Mouse (Mus musculus) bone marrow macrophage, adult 2 months (primary cell): ENCODE results near the gene Col4a6. TPM values are rescaled to one million over a fixed set of nuclear protein-coding genes. Genes with fewer than 3 reads are reported as not detected.

ENCODE experiments used
- H3K27ac ChIP-seq: 2 replicates; pipeline ENCODE4 v1.5.1; 2012; ENCODE audit warnings: low read depth, low read length; ENCODE audit not compliant: insufficient read depth
- H3K4me1 ChIP-seq: 2 replicates; pipeline ENCODE4 v1.6.1; 2012; ENCODE audit warnings: low read length; ENCODE audit not compliant: control insufficient read depth, insufficient read depth
- H3K4me3 ChIP-seq: 2 replicates; pipeline ENCODE4 v1.5.1; 2012; ENCODE audit warnings: mild to moderate bottlenecking, low read length, moderate library complexity; ENCODE audit not compliant: insufficient read depth
- CTCF ChIP-seq: IDR thresholded peaks from 2 replicates; pipeline ENCODE4 v1.5.1; 2012; ENCODE audit warnings: low read depth, mild to moderate bottlenecking, low read length, moderate library complexity
- POLR2A ChIP-seq: IDR thresholded peaks from 2 replicates; pipeline ENCODE4 v1.6.1; 2012; ENCODE audit warnings: mild to moderate bottlenecking, low read depth, low read length, borderline replicate concordance
- polyA plus RNA-seq: library from polyadenylated mRNA; stranded (reverse); fragments of >200 nt; gene quantifications from 2 replicates; pipeline ENCODE4 v1.2.4, GENCODE M21; 2012; ENCODE audit not compliant: missing spikeins, insufficient read depth, insufficient read length

The Col4a6 gene
- polyA plus RNA-seq: 0.20 and 0.39 TPM in 2 replicates

- TF ChIP-seq POLR2A: no peak
- TF ChIP-seq CTCF: no peak
- Histone ChIP-seq H3K4me1 (peaks cover 3% of the 10 kb centered on the region; the same call in 1 of the 2 replicates), H3K4me3 (peak within 1 kb of the TSS; percentile 60), H3K27ac (no peak within 1 kb of the TSS)
Observed at GRCm38 (mm10) chrX:141473470-141474302, at the start of gene Col4a6. Gene Col4a6, minus strand, starts transcription at chrX:141474076.

GRCm38 (mm10) chrX:141503125-141503524 lies 29.2 kb upstream of the Col4a6 start:
- Histone ChIP-seq H3K4me3 (no peak overlapping the region), H3K27ac (no peak overlapping the region), H3K4me1 (no peaks in the 10 kb centered on the region)
- TF ChIP-seq CTCF (no peak), POLR2A (no peak)

GRCm38 (mm10) chrX:141494545-141494944 lies 20.7 kb upstream of the Col4a6 start:
- no peak for TF ChIP-seq CTCF
- TF ChIP-seq POLR2A: no peak
- Histone ChIP-seq H3K4me1 (no peaks in the 10 kb centered on the region), H3K27ac (no peak overlapping the region), H3K4me3 (no peak overlapping the region)

- peak overlapping the region; percentile 87 for H3K4me3 ChIP-seq
- TF ChIP-seq POLR2A (no peak), CTCF (no peak)
- H3K27ac ChIP-seq: peak overlapping the region; percentile 53
- H3K4me1 ChIP-seq: peaks cover 3% of the 10 kb centered on the region; the same call in 1 of the 2 replicates
Observed at GRCm38 (mm10) chrX:141475566-141476327, 1.9 kb upstream of the Col4a6 start.

- TF ChIP-seq CTCF (no peak), POLR2A (no peak)
- peak within 1 kb of the TSS; percentile 53 for H3K27ac ChIP-seq
- peak within 1 kb of the TSS; percentile 87 for H3K4me3 ChIP-seq
- H3K4me1 ChIP-seq: peaks cover 3% of the 10 kb centered on the region; the same call in 1 of the 2 replicates
Observed at GRCm38 (mm10) chrX:141475110-141475509, 1.2 kb upstream of the Col4a6 start, which contains the start of gene Col4a5. Gene Col4a5, plus strand, starts transcription at chrX:141475385.

- Histone ChIP-seq H3K4me3 (no peak overlapping the region), H3K27ac (no peak overlapping the region), H3K4me1 (no peaks in the 10 kb centered on the region)
- TF ChIP-seq POLR2A (no peak), CTCF (no peak)
Observed at GRCm38 (mm10) chrX:141447936-141448335, 25.9 kb downstream of the Col4a6 start.

- no peak for TF ChIP-seq CTCF
- TF ChIP-seq POLR2A: no peak
- Histone ChIP-seq H3K4me1 (no peaks in the 10 kb centered on the region; the same call in none of the 2 replicates), H3K27ac (peak overlapping the region; percentile 21; the same call in 1 of the 2 replicates), H3K4me3 (no peak overlapping the region)
Observed at GRCm38 (mm10) chrX:141439423-141439822, 34.5 kb downstream of the Col4a6 start.

GRCm38 (mm10) chrX:141436780-141437179 lies 37.1 kb downstream of the Col4a6 start:
- H3K4me3 ChIP-seq: no peak overlapping the region
- no peak overlapping the region for H3K27ac ChIP-seq
- H3K4me1 ChIP-seq: no peaks in the 10 kb centered on the region; the same call in none of the 2 replicates
- TF ChIP-seq CTCF (no peak), POLR2A (no peak)

GRCm38 (mm10) chrX:141415318-141415717 lies 58.6 kb downstream of the Col4a6 start:
- Histone ChIP-seq H3K27ac (no peak overlapping the region), H3K4me1 (no peaks in the 10 kb centered on the region), H3K4me3 (no peak overlapping the region)
- no peak for TF ChIP-seq CTCF
- TF ChIP-seq POLR2A: no peak
